Mouse (Mus musculus): Measurements from ENCODE around the gene Pcgf5.
"Not testable (repeated sequence)": the region's sequence is repeated elsewhere in the genome, so short reads cannot be mapped to it uniquely, and the experiment has no call there.

The Pcgf5 gene

DNA sequence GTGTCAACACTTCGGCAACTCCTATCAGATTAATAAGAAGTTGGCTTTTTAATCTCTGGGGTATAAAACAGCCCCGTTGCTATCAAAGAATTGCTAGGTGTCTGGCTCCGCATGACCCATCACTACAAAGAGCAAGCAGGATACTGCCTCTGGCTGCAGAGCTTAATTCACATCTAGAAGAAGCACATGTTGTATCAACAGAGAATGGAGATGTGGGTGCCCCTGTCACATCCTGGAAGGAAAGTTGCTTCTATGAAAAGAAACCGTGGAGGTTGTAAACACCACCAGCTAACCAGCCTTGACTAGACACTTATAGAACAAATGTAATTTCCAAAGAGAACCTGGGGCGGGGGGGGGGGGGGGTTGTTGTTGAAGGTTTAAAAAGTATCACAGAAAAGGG lies 35.9 kb downstream of the Pcgf5 start:
- no peak for DNase-seq (ENCODE audit: low read depth in 2 of 2, low spot score in 2 of 2)

DNA sequence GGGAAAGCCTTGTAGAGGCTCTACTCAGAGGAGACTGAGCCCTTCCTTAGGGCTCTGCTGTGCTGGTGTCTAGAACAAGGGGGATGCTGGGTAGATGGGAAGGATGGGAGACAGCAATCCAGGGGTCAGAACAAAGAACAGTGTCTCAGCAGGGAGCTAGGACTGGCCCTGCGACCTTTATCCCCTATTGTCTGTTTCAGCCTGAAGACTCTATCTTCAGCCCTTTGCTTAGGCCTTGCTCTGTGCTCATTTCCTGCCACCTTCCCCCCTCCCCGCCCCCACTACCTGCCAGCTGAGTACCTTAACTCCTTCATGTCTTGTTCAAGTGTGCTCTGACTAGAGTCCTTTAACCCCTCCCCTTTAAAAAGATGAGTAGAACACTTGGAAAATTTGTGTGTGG lies 36.3 kb downstream of the Pcgf5 start:
- no peak for DNase-seq (ENCODE audit: low read depth in 2 of 2, low spot score in 2 of 2)

GRCm38 (mm10) chr19:36388502-36388901 lies 40.4 kb downstream of the Pcgf5 start:
- no peak for DNase-seq (ENCODE audit: low read depth in 2 of 2, low spot score in 2 of 2)

- DNase-seq (ENCODE audit: low read depth in 2 of 2, low spot score in 2 of 2): no peak
Measured at GRCm38 (mm10) chr19:36390714-36391113, 42.6 kb downstream of the Pcgf5 start.

DNA sequence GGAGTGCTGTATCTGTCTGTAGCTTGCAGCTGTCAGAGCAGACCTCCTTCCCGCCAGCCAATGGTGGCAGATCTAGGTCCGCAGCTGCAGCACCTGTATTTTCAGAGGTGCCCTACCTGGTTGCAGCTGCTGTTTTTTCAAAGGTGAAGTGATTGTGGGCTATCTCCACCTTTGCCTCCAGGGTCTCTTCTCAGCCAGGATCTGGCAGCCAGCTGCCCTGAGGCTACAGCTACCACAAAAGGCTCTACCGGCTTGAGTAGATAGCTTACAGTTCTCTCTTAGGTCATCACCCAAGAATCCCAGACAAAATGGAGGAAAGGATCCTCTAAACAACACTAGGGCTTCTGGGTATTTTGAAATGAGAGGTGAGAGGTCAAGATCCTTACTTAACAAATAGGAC lies 50.4 kb downstream of the Pcgf5 start:
- no peak for DNase-seq (ENCODE audit: low read depth in 2 of 2, low spot score in 2 of 2)

DNA sequence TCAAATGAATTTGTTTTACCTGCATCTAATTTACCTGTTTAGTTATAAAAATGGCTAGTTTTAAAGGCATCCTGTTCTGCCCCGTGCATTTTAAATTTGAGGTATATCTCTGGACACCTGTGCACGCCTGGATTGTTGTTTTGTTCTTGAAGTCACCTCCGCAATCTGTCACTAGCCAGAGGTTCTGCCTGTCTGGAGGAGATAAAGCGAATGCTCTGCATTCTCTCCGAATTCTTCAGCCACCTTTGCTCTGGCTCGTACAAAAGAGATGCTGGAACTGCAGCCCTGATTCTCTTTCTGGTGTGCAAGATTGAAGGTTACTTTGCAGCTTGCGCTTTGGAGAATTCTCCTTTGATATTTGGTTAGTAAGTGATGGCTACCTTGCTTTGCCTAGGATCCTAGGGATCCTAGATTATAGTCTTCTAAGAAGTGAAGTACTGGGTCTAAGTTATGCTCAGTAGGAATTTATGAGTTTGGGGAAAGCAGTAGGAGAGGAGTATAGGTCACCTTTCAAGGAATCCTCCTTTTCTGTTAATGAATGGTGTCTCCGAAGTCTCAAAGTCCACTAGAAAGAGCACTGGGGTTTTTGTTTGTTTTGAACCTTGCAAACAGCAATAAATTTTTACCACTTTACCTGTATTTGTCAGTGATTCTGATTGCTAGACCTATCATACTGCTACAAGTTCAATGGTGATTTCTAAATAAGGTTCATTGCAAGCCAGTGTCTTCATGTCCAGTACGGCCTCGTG lies 60.4 kb downstream of the Pcgf5 start:
- DNase-seq (ENCODE audit: low read depth in 2 of 2, low spot score in 2 of 2): no peak

GRCm38 (mm10) chr19:36409280-36409860 lies 61.3 kb downstream of the Pcgf5 start:
- peak; percentile 95 to 96 for DNase-seq (ENCODE audit: low read depth in 2 of 2, low spot score in 2 of 2)

DNA sequence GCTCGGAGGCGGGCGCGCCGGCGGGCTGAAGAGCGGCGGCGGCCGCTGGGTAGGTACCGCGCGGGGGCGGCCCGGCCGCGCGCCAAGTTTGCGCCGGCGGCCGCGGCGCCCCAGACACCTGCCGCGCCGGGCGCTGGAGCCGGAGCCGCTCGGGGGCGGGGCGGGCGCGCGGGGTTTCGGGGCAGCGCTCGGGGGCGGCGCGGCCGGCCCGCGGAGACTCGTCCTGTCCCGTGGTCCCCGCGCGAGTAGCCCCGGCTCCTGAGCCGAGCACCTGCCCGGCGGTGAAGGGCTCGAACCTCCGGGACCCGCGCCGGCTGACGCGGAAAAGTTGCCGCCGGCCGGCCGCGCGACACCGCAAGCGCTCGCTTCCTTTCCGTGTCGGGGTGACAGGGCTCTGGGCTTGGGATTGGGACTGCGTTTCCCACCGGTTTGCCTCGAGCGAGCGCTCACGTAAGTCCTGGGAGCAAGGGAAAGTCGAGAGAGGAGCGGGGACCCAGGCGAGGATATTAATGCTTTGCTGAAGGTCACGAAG lies 61.8 kb downstream of the Pcgf5 start:
- peak; percentile 12 to 26 for DNase-seq (ENCODE audit: low read depth in 2 of 2, low spot score in 2 of 2)

DNA sequence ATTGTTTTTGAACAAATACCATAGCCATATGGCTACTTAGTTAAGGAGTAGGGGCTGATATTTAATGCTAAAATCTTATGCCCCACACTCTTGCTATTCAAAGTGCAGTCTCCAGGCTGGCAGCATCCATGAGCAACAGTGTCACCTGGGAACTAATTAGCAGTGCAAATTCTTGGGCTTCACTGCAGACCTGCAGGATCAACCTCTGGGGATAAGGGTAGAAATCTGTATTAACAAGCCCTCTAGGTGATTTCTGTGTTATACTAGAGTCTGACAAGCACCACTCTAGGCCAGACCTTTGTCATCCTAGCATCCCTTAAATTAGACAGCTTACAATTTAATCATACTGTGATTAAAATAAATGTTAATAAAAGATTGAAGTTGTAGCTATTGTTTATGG lies 71.8 kb downstream of the Pcgf5 start:
- DNase-seq (ENCODE audit: low read depth in 2 of 2, low spot score in 2 of 2): no peak

- no peak for DNase-seq (ENCODE audit: low read depth in 2 of 2, low spot score in 2 of 2)
Measured at GRCm38 (mm10) chr19:36427195-36427876, 79.2 kb downstream of the Pcgf5 start.

GRCm38 (mm10) chr19:36428116-36428515 lies 80.0 kb downstream of the Pcgf5 start:
- no peak for DNase-seq (ENCODE audit: low read depth in 2 of 2, low spot score in 2 of 2)

GRCm38 (mm10) chr19:36429354-36429753 lies 81.2 kb downstream of the Pcgf5 start:
- no peak for DNase-seq (ENCODE audit: low read depth in 2 of 2, low spot score in 2 of 2)

GRCm38 (mm10) chr19:36433161-36433560 lies 85.1 kb downstream of the Pcgf5 start:
- DNase-seq (ENCODE audit: low read depth in 2 of 2, low spot score in 2 of 2): no peak

GRCm38 (mm10) chr19:36439894-36440714 lies 92.0 kb downstream of the Pcgf5 start:
- peak; percentile 5 to 28 for DNase-seq (ENCODE audit: low read depth in 2 of 2, low spot score in 2 of 2)

GRCm38 (mm10) chr19:36450997-36451608 lies 103.0 kb downstream of the Pcgf5 start:
- no peak for DNase-seq (ENCODE audit: low read depth in 2 of 2, low spot score in 2 of 2)

DNA sequence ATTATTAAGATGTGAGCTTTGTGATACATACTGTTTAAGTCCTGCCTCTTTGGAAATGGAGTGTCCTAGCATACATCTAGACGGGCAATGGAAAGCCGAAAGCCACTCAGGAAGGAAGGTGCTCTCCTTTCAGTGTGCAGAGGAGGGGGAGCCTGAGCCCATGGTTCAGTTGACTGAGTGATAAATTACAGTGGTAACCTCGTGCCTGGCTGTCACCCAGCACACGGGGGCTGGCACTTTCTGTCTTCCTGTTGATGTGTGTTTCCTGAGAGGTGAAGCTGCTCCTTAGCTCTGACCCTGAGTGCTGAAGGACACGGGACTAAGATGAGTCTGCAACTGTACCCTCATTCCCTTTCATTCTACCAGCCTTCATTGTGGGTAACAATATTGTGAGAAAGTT lies 103.6 kb downstream of the Pcgf5 start:
- DNase-seq (ENCODE audit: low read depth in 2 of 2, low spot score in 2 of 2): no peak

- not testable (repeated sequence) for DNase-seq (ENCODE audit: low read depth in 2 of 2, low spot score in 2 of 2)
Measured at GRCm38 (mm10) chr19:36452210-36452609, 104.1 kb downstream of the Pcgf5 start.

DNA sequence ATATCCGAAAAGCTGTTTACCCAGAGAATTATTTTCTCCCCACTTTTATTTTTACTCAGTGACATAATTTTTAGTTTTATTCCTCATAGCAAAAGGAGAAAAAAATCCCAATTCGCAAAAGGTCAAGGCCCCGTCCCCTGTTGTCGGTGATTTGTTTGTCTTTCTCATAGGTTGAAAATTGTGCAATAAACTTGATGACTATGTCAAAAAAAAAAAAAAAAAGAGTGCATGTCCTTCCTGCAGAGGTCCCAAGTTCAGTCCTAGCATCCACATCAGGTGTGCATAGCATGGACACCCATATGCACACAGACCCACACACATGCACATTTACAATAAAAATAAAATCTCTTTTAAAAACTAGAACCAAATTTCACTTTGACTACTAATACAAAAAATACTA lies 105.3 kb downstream of the Pcgf5 start:
- DNase-seq (ENCODE audit: low read depth in 2 of 2, low spot score in 2 of 2): no peak

DNA sequence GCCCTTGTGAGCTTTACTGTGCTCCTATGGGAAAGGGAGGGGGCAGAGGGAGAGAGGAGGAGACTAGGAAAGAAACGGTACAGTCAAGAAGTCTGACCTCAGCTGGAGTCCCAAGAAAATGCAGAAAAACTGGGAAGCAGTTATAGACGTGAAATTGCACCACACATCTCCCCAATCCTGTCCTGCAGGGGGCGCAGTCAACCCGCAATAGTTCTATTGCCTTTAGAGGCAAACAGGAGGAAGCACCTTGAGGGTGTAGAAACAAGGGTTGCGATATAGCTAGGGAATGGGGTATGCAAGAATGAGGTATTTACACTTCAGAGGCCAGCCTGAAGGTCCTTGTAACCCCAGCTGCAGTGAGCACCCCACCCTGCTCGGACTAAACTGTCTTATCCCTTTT lies 122.0 kb downstream of the Pcgf5 start:
- peak; percentile 73 to 74 for DNase-seq (ENCODE audit: low read depth in 2 of 2, low spot score in 2 of 2)

DNA sequence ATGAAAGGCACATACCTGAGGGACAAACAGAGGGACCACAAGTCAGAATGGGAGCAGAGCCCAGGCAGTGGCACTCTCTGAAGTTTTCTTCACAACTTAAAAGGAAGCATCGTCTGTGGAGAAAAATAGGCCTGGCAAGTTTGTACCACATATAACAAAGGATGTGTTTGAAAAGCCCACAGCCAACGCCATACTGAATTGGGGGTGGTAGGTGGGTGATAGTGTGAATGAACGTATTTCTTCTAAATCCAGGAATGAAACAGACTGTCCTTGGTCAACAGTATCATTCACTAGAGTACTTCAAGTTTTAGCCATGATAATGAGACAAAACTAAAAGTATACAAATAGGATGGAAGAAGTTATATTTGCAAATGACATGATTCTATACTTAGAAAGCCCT lies 123.2 kb downstream of the Pcgf5 start:
- no peak for DNase-seq (ENCODE audit: low read depth in 2 of 2, low spot score in 2 of 2)

GRCm38 (mm10) chr19:36476596-36476995 lies 128.5 kb downstream of the Pcgf5 start:
- DNase-seq (ENCODE audit: low read depth in 2 of 2, low spot score in 2 of 2): no peak
